Mouse (Mus musculus) heart, adult 8-10 months (tissue): ENCODE results near the gene Pfkl. TPM values are rescaled to one million over a fixed set of nuclear protein-coding genes. Genes with fewer than 3 reads are reported as not detected.
"Not testable (repeated sequence)": the region's sequence is repeated elsewhere in the genome, so short reads cannot be mapped to it uniquely, and the experiment has no call there.

Source experiments
- DNase-seq: peaks from one replicate; pipeline ENCODE4 v3.0.0; 2022; ENCODE audit warnings: low spot score
- total RNA-seq, 4 experiments: library from RNA; stranded (reverse); gene quantifications; 2 replicates each; pipeline ENCODE4 v1.2.4; 2022

The Pfkl gene
- total RNA-seq, result 100 to 1,000 TPM; 124 to 159 (median 130) TPM

DNA sequence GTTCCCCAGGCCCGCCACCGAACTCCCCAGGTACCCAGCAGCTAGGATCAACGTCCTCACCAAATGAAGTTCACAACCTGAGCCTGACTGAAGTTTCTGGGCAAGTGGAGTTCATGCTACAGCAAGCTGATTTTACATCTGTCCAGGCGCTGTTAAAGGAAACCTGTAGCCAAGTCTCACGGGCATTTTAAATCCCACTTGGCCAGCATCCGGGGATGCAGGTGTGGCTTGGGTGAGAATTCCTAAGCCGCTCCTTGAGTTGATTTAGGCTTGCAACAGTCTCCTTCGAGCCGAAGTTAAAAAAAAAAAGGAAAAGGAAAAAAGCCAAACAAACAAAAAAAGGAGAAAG is at the start of gene Pfkl:
TSS of gene Pfkl (minus strand) at position 139 of the 349 bp plus-strand sequence.
- no peak for DNase-seq

- DNase-seq, result no peak
Observed at GRCm38 (mm10) chr10:78057056-78057455, 47.2 kb upstream of the Pfkl start.

DNA sequence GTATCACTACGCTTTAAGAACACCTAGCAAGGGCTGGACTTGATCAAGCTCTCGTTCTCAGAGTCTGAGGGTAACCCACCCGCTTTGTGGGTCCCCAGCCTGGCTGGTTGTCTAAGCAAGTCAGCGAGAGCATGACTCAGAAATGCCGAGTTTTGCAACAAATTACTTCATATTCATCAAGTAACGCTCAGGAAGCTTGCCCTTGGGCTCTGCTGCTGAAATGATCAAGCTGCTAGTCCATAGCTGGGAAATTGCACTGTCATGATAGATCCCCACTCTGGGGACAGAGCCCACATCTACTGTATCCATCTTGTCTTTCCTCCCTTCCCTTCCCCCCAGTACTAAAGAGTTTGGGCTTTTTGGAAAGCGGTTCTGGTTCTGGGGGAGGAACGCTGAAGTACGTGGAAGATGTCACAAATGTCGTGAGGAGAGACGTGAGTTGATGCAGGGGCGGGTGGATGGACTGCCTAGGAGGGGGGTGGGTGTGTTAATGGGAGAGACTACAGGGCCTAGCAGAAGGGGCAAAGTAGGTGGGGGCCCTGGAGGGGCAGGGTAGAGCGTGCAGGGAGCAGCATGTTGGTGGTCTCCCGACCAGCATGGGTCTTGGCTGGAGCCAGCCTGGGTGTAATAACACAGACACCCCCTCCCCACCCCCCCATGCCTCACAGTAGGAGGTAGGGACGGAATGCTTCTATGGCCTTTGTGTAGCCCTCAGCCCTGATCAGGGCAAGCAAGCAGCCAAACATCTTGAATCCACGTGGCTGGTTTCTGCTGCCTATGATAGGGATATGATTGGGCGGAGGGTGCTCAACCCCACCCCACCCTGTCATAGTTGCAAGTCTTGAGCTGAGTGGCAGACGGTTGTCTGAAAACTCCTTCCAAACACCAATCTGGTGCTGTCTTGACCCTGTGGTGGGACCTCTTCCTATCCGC is 45.0 kb upstream of the Pfkl start:
- DNase-seq, result peak; percentile 55

GRCm38 (mm10) chr10:78049519-78050035 is 39.7 kb upstream of the Pfkl start:
- DNase-seq, result no peak

DNA sequence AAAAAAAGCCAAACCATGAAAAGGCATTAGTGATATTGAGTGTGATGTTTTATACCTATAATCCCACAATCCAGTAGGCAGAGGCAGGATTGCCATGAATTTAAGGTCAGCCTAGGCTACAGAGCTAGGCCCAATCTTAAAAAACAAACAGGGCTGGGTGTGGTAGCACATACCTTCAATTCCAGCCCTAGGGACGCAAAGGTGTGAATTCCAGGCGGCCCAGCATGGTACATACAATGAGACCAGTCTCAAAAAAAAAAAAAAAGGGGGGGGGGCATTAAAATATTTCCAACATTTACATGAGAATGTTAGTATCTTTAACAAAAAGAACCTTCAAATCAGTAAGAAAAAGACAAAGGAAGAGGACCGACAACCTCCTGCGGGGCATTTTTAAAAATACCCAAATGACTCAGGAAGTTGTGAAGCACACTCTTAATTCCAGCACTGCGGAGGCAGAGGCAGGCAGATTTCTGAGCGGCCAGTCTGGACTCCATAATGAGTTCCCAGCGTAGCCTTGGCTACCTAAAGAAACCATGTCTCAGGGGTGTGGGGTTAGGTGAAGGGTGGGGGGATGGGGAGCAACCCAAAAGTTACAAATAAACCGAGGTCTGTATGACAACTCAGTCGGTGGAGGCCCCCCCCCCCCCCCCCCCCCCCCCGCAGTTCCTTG is 38.3 kb upstream of the Pfkl start:
- DNase-seq, result no peak

GRCm38 (mm10) chr10:78046388-78046787 is 36.5 kb upstream of the Pfkl start:
- DNase-seq, result no peak

- no peak for DNase-seq
Observed at GRCm38 (mm10) chr10:78044531-78044930, 34.6 kb upstream of the Pfkl start.

- peak; percentile 25 for DNase-seq
Observed at GRCm38 (mm10) chr10:78043406-78043836, 33.5 kb upstream of the Pfkl start, which contains the start of gene Aire. Gene Aire (minus strand): TSS chr10:78043610.

DNA sequence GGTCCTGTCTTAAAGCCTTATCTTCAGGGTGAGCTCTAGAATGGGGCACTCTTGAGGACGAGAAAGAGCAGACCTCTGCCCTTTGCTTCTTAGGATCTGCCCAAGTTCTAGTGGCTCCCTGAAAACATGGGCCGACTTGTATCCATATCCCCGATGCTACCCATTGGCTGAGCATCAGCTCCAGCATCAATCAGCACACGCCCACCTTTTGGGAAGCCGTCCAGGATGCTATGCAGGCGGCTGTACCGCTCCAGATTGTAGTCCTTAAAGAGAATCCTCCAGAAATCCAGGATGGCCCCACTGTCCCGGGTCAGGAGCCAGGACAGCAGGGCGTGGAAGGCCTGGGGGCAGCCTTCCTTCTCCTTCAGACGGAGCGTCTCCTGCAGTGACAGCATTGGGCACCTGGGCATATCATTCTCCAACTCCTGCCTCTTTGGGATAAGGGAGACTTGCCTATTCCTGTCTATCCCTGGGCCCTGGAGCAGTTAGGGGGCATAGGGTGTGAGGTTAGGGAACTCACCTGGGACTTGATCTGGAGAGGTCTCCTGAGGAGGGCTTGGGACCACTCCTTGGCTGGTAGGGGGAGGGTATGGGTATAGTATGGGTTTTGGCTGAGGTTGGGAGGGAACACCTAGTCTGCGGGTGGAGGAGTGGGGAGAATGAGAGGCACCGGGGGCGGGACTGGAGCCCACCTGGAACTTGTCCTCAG is 33.0 kb upstream of the Pfkl start:
- DNase-seq, result no peak

GRCm38 (mm10) chr10:78042096-78042495 is 32.2 kb upstream of the Pfkl start:
- no peak for DNase-seq

DNA sequence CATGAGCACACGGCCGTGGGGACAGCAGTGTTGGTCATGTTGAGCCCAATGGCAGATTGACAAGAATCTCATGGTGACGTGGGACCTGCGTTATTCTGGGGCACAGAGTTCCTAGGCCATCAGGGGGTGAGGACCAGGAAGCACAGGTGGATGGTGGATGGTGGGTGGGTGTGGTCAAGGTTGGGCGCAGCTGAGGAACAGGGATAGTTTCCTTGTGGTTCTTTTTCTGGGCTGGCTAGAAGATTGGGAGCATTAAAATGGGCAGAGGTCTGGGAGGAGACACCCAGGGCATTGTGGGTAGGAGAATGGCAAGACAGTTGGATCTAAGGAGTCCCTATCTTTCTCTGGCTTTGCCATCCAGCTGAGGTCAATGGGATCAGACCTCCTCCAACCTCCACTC is 31.8 kb upstream of the Pfkl start, which contains the start of gene Dnmt3l:
TSS of gene Dnmt3l (plus strand) at position 301 of the 400 bp plus-strand sequence.
- no peak for DNase-seq

- no peak for DNase-seq
Observed at GRCm38 (mm10) chr10:78037139-78037538, 27.3 kb upstream of the Pfkl start.

- DNase-seq, result no peak
Observed at GRCm38 (mm10) chr10:78031987-78032386, 22.1 kb upstream of the Pfkl start.

- DNase-seq, result no peak
Observed at GRCm38 (mm10) chr10:78029080-78029479, 19.2 kb upstream of the Pfkl start.

- DNase-seq, result peak; percentile 66
Observed at GRCm38 (mm10) chr10:78028129-78028528, 18.2 kb upstream of the Pfkl start.

- not testable (repeated sequence) for DNase-seq
Observed at GRCm38 (mm10) chr10:78025453-78025852, 15.6 kb upstream of the Pfkl start.

DNA sequence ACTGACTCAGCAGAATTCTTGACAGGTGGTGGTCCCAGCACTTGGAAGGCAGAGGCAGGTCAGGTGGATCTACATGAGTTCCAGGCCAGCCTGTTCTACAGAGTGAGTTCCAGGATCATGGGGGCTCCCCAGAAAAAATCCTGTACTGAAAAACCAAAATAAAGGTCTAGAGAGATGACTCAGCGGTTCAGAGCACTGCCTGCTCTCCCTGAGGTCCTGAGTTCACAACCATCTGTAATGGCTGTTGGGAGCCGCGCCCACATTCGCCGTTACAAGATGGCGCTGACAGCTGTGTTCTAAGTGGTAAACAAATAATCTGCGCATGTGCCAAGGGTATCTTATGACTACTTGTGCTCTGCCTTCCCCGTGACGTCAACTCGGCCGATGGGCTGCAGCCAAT is 10.1 kb upstream of the Pfkl start:
- not testable (repeated sequence) for DNase-seq

DNA sequence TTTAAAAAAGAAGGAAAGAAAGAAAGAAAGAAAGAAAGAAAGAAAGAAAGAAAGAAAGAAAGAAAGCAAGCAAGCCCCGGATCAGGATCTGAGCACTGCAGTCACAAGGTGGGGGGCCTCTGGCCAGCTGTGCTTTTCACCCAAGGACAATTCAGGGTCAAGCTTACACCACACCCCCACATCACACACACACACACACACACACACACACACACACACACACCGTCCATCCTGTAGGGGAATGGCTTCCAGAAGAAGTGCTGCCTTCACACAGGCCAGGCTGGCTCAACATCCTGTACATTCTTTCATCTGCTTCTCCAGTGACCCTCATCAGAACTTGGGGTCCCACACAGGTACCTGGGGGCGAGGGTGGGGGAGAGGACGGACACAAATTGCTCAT is 9.4 kb upstream of the Pfkl start:
- DNase-seq, result no peak

DNA sequence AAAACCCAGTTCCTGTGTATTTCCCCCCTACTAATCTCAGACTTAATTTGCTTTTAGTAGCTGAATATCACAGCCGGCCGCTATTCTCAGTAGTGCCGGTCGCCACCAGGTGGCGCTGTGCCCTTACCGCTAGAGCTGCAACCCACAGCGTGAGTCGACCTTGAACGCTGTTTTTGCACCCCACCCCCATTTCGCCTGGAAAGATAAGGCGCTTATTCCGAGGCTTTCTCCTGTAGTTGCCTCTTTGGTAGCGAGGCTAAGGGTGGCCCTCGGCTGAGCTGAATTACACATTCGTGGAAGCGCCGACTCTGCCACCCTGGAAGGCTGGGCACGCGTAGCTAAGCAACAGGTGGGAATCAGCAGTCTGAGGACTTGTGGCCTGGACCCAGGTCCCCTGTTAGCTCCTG is 8.9 kb upstream of the Pfkl start:
- peak; percentile 66 for DNase-seq

- no peak for DNase-seq
Observed at GRCm38 (mm10) chr10:78016366-78016765, 6.5 kb upstream of the Pfkl start.

GRCm38 (mm10) chr10:78015489-78015888 is 5.6 kb upstream of the Pfkl start:
- DNase-seq, result peak; percentile 50
